Mouse (Mus musculus) layer of hippocampus, adult 6 months (tissue): ENCODE data around the gene Polr3e. TPM values are rescaled to one million over a fixed set of nuclear protein-coding genes. Genes with fewer than 3 reads are reported as not detected.

Experiments used
- long read RNA-seq, 2 experiments: library from polyadenylated mRNA; unstranded; transcript quantifications; one replicate each; pipeline ENCODE4 v2.0.0; 2019 to 2020
- polyA plus RNA-seq: library from polyadenylated mRNA; unstranded; fragments of <200 nt; fragmentation: Nextera tagmentation; gene quantifications from 2 replicates; pipeline ENCODE4 v1.2.3, GENCODE M21; 2021

Gene Polr3e
- 12.0 and 12.6 TPM in 2 replicates for polyA plus RNA-seq
- long read RNA-seq, experiment 1, full-length matches to known transcripts = 17 of 27 reads
- long read RNA-seq, experiment 1, partial matches to known transcripts = 5 of 27 reads
- long read RNA-seq, experiment 1, other reads (novel, unspliced or antisense) = 5 of 27 reads
- long read RNA-seq, experiment 2, full-length matches to known transcripts = 92 of 149 reads
- long read RNA-seq, experiment 2, partial matches to known transcripts = 19 of 149 reads
- long read RNA-seq, experiment 2, other reads (novel, unspliced or antisense) = 38 of 149 reads

GRCm38 (mm10) chr7:120917592-120918461 lies at the start of gene Polr3e:
Gene Polr3e, plus strand, starts transcription at chr7:120917744.

DNA sequence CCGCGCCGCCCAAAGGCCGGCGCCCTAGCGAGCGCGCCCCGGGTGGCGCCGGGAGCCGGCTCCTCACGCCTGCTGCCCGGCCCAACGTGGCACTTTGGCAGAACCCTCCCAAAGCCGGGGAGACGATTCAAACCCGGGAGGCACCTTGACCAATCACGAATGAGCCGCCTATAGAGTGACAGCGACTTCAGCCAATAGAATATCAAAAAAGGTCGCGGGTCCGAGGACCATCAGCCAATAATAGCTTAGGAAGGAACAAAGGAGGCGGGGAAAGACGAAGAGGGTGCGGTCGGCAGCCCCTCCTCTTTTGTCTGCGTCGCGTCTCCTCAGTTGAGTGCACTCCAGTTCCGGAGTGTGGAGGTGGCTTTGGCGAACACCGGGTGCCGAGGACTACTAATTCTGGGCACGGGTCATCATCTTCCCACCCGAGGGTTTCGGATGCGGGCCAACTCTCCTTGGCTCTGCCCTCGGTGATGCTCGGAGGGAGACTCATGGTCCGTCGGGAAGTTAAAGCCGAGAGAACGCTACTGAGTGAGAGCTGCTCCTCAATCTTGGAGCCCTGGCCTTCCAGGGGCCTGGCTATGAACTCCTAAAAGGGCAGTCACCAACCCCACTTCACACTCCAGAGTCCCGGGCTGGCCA lies 64.8 kb downstream of the Polr3e start, which contains the start of the genes Cdr2 and Mfsd13b:
Cdr2 (minus strand) TSS at position 113 of the 642 bp plus-strand sequence.
Mfsd13b (plus strand) TSS at position 310 of the 642 bp plus-strand sequence.

Other genes with a start within 250 kb of the Polr3e start
- 0.13 and 0.18 TPM in 2 replicates for gene Pdzd9, start 247.4 kb upstream of the Polr3e start, polyA plus RNA-seq
- 9.6 and 11.2 TPM in 2 replicates for gene Mosmo, start 240.1 kb upstream of the Polr3e start, polyA plus RNA-seq
- 3.2 and 3.6 TPM in 2 replicates for gene Vwa3a, start 178.4 kb upstream of the Polr3e start, polyA plus RNA-seq
- gene Gm5737, start 105.4 kb upstream of the Polr3e start, polyA plus RNA-seq = not detected in 2 replicates
- gene Eef2k, start 74.9 kb upstream of the Polr3e start, polyA plus RNA-seq = 6.8 and 7.3 TPM in 2 replicates
- 0.72 and 1.8 TPM in 2 replicates for gene Cdr2, start 64.6 kb downstream of the Polr3e start, polyA plus RNA-seq
- 1.8 and 3.3 TPM in 2 replicates for gene Mfsd13b, start 64.8 kb downstream of the Polr3e start, polyA plus RNA-seq
- gene Mettl9, start 116.7 kb downstream of the Polr3e start, polyA plus RNA-seq = 77.7 and 80.9 TPM in 2 replicates
- 0.52 and 0.68 TPM in 2 replicates for gene Igsf6, start 156.8 kb downstream of the Polr3e start, polyA plus RNA-seq
- 0.05 and 0.06 TPM in 2 replicates for gene Otoa, start 163.9 kb downstream of the Polr3e start, polyA plus RNA-seq